Mouse (Mus musculus) intestine, embryonic 14.5 days (tissue): ENCODE measurements around the gene St3gal3. TPM values are rescaled to one million over a fixed set of nuclear protein-coding genes. Genes with fewer than 3 reads are reported as not detected.
A peak's percentile ranks its signal among the peaks of the same experiment; 100 is the strongest.

Source experiments
- ATAC-seq: fragments of 200-750 bp; cut with Nextera tagmentation; replicated peaks from 2 replicates; pipeline ENCODE4 v1.8.0; 2017; ENCODE audit warnings: low read depth, moderate number of reproducible peaks, moderate TSS enrichment, moderate library complexity; ENCODE audit not compliant: low FRiP score, low TSS enrichment
- DNase-seq: peaks from one replicate; pipeline ENCODE4 v3.0.0-alpha.2; 2018; ENCODE audit warnings: low spot score
- H3K27ac ChIP-seq: fragments of 300-500 bp; sonication (generic); 2 replicates; pipeline ENCODE4 v1.5.1; 2014; ENCODE audit warnings: low read depth, mild to moderate bottlenecking, control low read depth
- H3K27me3 ChIP-seq: fragments of 300-500 bp; sonication (generic); replicated peaks from 2 replicates; pipeline ENCODE4 v1.6.1; 2014; ENCODE audit warnings: low read length, control low read depth; ENCODE audit not compliant: control insufficient read depth, insufficient read depth
- H3K36me3 ChIP-seq: fragments of 300-500 bp; sonication (generic); 2 replicates; pipeline ENCODE4 v1.6.1; 2014; ENCODE audit warnings: low read length, control low read depth; ENCODE audit not compliant: control insufficient read depth, insufficient read depth
- H3K4me1 ChIP-seq: fragments of 300-500 bp; sonication (generic); replicated peaks from 2 replicates; pipeline ENCODE4 v1.6.1; 2014; ENCODE audit warnings: low read length, control low read depth, mixed read lengths; ENCODE audit not compliant: control insufficient read depth, insufficient read depth
- H3K4me2 ChIP-seq: fragments of 300-500 bp; sonication (generic); 2 replicates; pipeline ENCODE4 v1.6.1; 2014; ENCODE audit warnings: low read length
- H3K4me3 ChIP-seq: fragments of 300-500 bp; sonication (generic); 2 replicates; pipeline ENCODE4 v1.5.1; 2014; ENCODE audit warnings: low read depth, low read length, control low read depth, mixed read lengths
- H3K9ac ChIP-seq: fragments of 300-500 bp; sonication (generic); 2 replicates; pipeline ENCODE4 v1.6.1; 2014; ENCODE audit warnings: mild to moderate bottlenecking, low read length
- H3K9me3 ChIP-seq: fragments of 300-500 bp; sonication (generic); 2 replicates; pipeline ENCODE4 v1.6.1; 2016; ENCODE audit warnings: low read length, control low read depth; ENCODE audit not compliant: control insufficient read depth
- WGBS: fragments of 180-500 bp; shearing (Covaris S2); extraction: QIAGEN DNeasy Blood & Tissue Kit; methylation state at CpG from one replicate; pipeline ENCODE4 v1.1.7; 2014; 5-methylcytosine and 5-hydroxymethylcytosine counted together
- polyA plus RNA-seq: library from polyadenylated mRNA; unstranded; fragments of >200 nt; fragmentation: Nextera tagmentation; extraction: Ambion mirVana; gene quantifications from 2 replicates; pipeline ENCODE4 v1.2.1, GENCODE M21; 2014

St3gal3 gene
- polyA plus RNA-seq, 1 experiment from 2014 or later = 4.7 TPM

- no peak overlapping the region for H3K4me2 ChIP-seq
- no peak overlapping the region for H3K9ac ChIP-seq
- no peak overlapping the region for H3K27ac ChIP-seq
- no peaks in the 10 kb centered on the region for H3K27me3 ChIP-seq
- no peak for ATAC-seq
- no peaks in the 10 kb centered on the region for H3K9me3 ChIP-seq
- no peaks in the 10 kb centered on the region for H3K36me3 ChIP-seq
- WGBS = 87% methylated on average over 8 of the region's 8 CpGs
- H3K4me1 ChIP-seq = peaks cover 15% of the 10 kb centered on the region
- DNase-seq = no peak
- no peak overlapping the region for H3K4me3 ChIP-seq
These were observed 91.2 kb downstream of the St3gal3 start for GRCm38 (mm10) chr4:118043331-118044002.

- DNase-seq (no peak), ATAC-seq (no peak)
- H3K27ac ChIP-seq = no peak overlapping the region
- no peaks in the 10 kb centered on the region for H3K36me3 ChIP-seq
- WGBS = 72% methylated on average over 7 of the region's 7 CpGs
- no peak overlapping the region for H3K4me3 ChIP-seq
- no peaks in the 10 kb centered on the region for H3K9me3 ChIP-seq
- H3K4me2 ChIP-seq = no peak overlapping the region
- H3K4me1 ChIP-seq = peaks cover 15% of the 10 kb centered on the region
- no peak overlapping the region for H3K9ac ChIP-seq
- H3K27me3 ChIP-seq = no peaks in the 10 kb centered on the region
These were observed 91.9 kb downstream of the St3gal3 start for GRCm38 (mm10) chr4:118042671-118043320.

DNA sequence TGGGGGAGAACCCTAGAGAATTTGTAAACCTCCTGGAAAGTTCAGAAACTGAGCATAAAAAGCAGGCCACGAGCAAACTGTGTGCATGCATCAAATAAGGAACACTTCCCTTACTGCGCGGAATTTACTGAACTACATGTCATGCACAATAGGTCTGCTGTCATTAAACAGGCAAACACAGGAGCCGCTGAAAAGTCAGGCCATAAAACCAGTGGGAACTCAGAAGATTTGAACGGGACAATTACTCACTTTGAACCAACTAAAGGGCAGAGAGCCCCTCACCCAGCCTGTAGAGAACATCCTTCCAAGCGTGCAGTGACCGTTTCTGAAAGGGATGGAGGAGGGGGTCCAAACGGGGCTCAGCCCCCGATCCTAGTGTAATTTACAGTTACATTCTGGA lies 93.6 kb downstream of the St3gal3 start:
- Histone ChIP-seq H3K27ac (no peak overlapping the region), H3K4me1 (peaks cover 19% of the 10 kb centered on the region), H3K4me3 (no peak overlapping the region), H3K9ac (no peak overlapping the region), H3K27me3 (no peaks in the 10 kb centered on the region), H3K4me2 (no peak overlapping the region), H3K36me3 (no peaks in the 10 kb centered on the region), H3K9me3 (no peaks in the 10 kb centered on the region)
- 33% methylated on average over 9 of the region's 9 CpGs for WGBS
- DNase-seq = no peak
- ATAC-seq = no peak

DNA sequence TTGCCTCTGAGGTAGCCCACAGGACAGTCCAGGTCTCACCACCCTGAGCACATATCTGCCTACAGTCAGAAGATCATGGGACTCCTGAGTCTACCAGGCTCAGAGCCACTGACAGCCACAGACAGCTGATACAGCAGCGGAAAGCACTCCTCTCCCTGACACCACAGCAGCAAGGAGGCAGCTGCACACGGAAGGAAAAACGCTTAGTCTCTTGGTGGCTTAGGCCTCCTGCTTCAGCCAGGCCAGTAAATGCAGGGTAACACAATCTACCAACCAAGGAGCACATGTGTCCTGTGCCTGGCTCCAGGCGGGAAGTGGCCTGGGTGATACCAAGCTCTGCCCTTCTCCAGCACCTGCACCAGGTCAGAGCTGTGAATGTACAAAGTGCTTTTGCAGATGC lies 94.1 kb downstream of the St3gal3 start:
- Histone ChIP-seq H3K9me3 (no peaks in the 10 kb centered on the region), H3K27me3 (no peaks in the 10 kb centered on the region), H3K36me3 (no peaks in the 10 kb centered on the region), H3K4me3 (no peak overlapping the region), H3K27ac (no peak overlapping the region), H3K4me2 (no peak overlapping the region), H3K4me1 (peaks cover 19% of the 10 kb centered on the region), H3K9ac (no peak overlapping the region)
- 48% methylated on average over 4 of the region's 4 CpGs for WGBS
- DNase-seq (no peak), ATAC-seq (no peak)

DNA sequence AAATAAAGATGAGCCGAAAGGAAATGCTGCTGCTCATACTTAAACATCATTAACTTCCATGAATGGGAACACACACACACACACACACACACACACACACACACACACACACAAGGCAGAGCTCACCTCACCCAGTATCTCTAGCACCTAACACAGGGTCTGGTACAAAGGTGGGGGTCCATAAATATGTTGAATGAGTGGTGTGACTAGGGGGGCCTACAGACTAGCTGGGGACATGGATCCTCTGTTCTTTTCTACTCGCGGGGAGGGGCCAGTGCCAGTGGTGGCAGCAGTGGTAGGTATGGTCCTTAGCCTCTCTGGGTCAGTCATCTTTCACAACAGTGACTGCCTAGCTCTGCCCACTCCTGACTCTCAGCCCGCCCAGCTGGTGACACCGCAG lies 94.8 kb downstream of the St3gal3 start:
- no peaks in the 10 kb centered on the region for H3K36me3 ChIP-seq
- peaks cover 16% of the 10 kb centered on the region for H3K4me1 ChIP-seq
- H3K27ac ChIP-seq = no peak overlapping the region
- no peak overlapping the region for H3K4me2 ChIP-seq
- no peak for DNase-seq
- ATAC-seq = no peak
- H3K27me3 ChIP-seq = no peaks in the 10 kb centered on the region
- H3K9ac ChIP-seq = no peak overlapping the region
- H3K4me3 ChIP-seq = no peak overlapping the region
- 84% methylated on average over 5 of the region's 5 CpGs for WGBS
- H3K9me3 ChIP-seq = no peaks in the 10 kb centered on the region

DNA sequence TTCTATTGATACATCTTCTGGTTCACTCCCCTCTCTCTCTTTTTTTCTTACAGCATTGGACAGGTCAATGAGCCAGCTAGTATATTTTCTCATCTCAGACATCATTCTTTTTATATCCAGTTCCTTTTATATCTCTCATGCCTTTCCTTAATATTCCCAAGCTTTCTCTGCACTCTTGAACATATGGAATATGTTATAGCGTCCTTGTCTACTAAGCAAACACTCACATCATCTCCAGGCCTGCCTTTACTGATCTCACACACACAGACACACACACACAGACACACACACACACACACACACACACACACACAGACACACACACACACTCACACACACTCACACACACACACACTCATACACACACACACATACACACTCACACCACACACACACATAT lies 96.7 kb downstream of the St3gal3 start:
- no peaks in the 10 kb centered on the region for H3K36me3 ChIP-seq
- peaks cover 13% of the 10 kb centered on the region for H3K4me1 ChIP-seq
- WGBS = 55% methylated on average over 1 of the region's 1 CpGs
- H3K27me3 ChIP-seq = no peaks in the 10 kb centered on the region
- DNase-seq (no peak), ATAC-seq (no peak)
- H3K4me3 ChIP-seq = no peak overlapping the region
- H3K4me2 ChIP-seq = no peak overlapping the region
- H3K27ac ChIP-seq = no peak overlapping the region
- no peaks in the 10 kb centered on the region for H3K9me3 ChIP-seq
- H3K9ac ChIP-seq = no peak overlapping the region

DNA sequence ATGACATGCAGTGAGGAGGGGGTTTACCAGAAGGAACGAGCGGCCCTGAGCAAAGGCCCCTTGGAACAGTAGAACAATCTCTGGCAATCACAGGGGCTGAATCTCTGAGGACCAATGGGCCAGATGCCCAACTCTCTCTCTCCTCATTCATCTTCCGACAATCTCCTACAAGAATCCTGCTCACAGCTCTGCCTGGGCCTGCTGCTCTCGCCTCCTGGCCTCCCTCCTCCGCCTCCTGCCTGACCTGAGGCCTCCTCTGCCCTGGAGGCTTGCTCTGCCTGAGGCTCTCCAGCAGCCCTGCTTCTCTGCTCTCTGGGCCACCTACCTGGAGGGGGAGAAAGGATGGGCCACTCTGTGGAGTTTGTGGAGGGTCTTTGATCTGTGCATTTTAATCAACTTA lies 97.3 kb downstream of the St3gal3 start:
- no peak overlapping the region for H3K4me2 ChIP-seq
- peak; percentile 68; the same call in 1 of the 2 replicates for ATAC-seq
- H3K27me3 ChIP-seq = no peaks in the 10 kb centered on the region
- H3K9ac ChIP-seq = no peak overlapping the region
- H3K9me3 ChIP-seq = no peaks in the 10 kb centered on the region
- DNase-seq = no peak
- peak overlapping the region; percentile 36; the same call in 1 of the 2 replicates for H3K27ac ChIP-seq
- peaks cover 13% of the 10 kb centered on the region for H3K4me1 ChIP-seq
- no peak overlapping the region for H3K4me3 ChIP-seq
- H3K36me3 ChIP-seq = no peaks in the 10 kb centered on the region
- WGBS = 51% methylated on average over 5 of the region's 5 CpGs

- peaks cover 10% of the 10 kb centered on the region for H3K4me1 ChIP-seq
- no peak for DNase-seq
- H3K27ac ChIP-seq = no peak overlapping the region
- H3K9ac ChIP-seq = no peak overlapping the region
- H3K4me2 ChIP-seq = no peak overlapping the region
- 84% methylated on average over 4 of the region's 4 CpGs for WGBS
- H3K36me3 ChIP-seq = no peaks in the 10 kb centered on the region
- no peaks in the 10 kb centered on the region for H3K27me3 ChIP-seq
- no peak for ATAC-seq
- no peak overlapping the region for H3K4me3 ChIP-seq
- H3K9me3 ChIP-seq = no peaks in the 10 kb centered on the region
These were observed 98.2 kb downstream of the St3gal3 start for GRCm38 (mm10) chr4:118036531-118036930.

DNA sequence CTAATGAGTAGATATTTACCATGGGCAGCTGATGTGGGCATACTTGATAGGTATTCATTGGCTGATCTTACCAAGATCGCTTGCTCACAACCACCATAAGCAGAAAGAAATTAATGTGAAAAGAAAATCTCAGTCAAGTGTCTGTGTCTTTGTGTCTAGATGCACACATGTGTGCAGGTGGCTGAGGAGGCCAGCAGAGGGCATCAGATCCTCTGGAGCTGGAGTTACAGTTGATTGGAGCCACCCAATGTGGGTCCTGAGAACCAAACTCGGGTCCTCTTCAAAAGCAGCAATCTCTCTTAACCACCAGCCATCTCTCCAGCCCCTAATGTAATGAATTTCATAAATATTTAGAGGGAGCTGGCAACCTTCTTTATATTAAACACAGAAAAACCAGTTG lies 99.6 kb downstream of the St3gal3 start:
- no peak overlapping the region for H3K4me2 ChIP-seq
- H3K4me1 ChIP-seq = peaks cover 10% of the 10 kb centered on the region
- no peaks in the 10 kb centered on the region for H3K27me3 ChIP-seq
- DNase-seq = no peak
- ATAC-seq = no peak
- no peak overlapping the region for H3K27ac ChIP-seq
- no peaks in the 10 kb centered on the region for H3K9me3 ChIP-seq
- H3K9ac ChIP-seq = no peak overlapping the region
- no peak overlapping the region for H3K4me3 ChIP-seq
- no peaks in the 10 kb centered on the region for H3K36me3 ChIP-seq
- 90% methylated on average over 2 of the region's 2 CpGs for WGBS
